Mouse (Mus musculus): Measurements from ENCODE around the gene Lzts2. TPM values are rescaled to one million over a fixed set of nuclear protein-coding genes. Genes with fewer than 3 reads are reported as not detected.
A peak's percentile ranks its signal among the peaks of the same experiment; 100 is the strongest.

The Lzts2 gene
- total RNA-seq, 1 experiment: 31.9 TPM

DNA sequence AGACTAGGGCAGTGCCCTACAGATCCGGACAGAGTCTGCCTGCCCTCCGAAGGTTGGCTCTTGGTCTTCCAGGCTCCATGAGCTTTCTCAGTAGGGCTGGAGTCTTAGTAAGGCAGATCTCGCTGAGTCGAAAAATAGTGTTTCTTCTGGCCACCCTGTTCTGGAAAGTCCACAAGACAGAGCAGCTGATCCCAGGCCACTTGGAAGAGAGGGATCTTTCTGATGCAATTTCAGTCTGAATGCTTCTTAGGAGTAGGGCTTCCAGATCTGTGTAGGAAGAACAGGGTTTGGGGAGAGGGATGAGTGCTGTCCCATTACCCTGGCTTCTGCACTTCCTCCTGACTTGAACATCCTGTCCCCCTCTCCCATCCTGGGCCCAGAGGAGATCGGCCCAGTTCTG, 31.4 kb downstream of the Lzts2 start, which contains the start of gene Pdzd7:
Pdzd7 (minus strand) TSS at position 67 of the 400 bp plus-strand sequence.
- H3K36me3 ChIP-seq (ENCODE audit: control insufficient read depth, insufficient read depth, low read length, poor library complexity, severe bottlenecking): no peaks in the 10 kb centered on the region
- TF ChIP-seq ZNF384 (IDR thresholded peaks at IDR 0.05; ENCODE audit: low read depth, low read length) (no peak), MAFK (IDR thresholded peaks at IDR 0.05; ENCODE audit: insufficient read depth, low read depth, low read length) (no peak)
- in situ Hi-C loops (cut with MboI; ENCODE audit: low sequenced_read_pairs in 2 of 2, unreplicated experiment in 2 of 2): no loop called here
- H3K27ac ChIP-seq (ENCODE audit: insufficient read depth, low read depth, low read length, poor library complexity, severe bottlenecking): no peak within 1 kb of the TSS
- H3K9ac ChIP-seq (ENCODE audit: insufficient read depth, low read depth, low read length, poor library complexity, severe bottlenecking): no peak within 1 kb of the TSS
- H3K4me1 ChIP-seq (ENCODE audit: control insufficient read depth in 2 of 2, insufficient read depth in 2 of 2, low read length in 2 of 2, poor library complexity in 1 of 2): peaks cover 0 to 17% of the 10 kb centered on the region in 2 experiments; a peak in 1 of 4 replicates
- peak within 1 kb of the TSS in 1 of 2 experiments; percentile 55; a peak in 1 of 4 replicates for H3K4me3 ChIP-seq (ENCODE audit: insufficient read depth in 1 of 2, low read depth in 1 of 2, low read length in 2 of 2, poor library complexity in 1 of 2, severe bottlenecking in 1 of 2)
- no peaks in the 10 kb centered on the region for H3K9me3 ChIP-seq (ENCODE audit: control insufficient read depth, insufficient read depth, low read depth, low read length)
- no peak for DNase-seq (ENCODE audit: low read depth, low spot score)

DNA sequence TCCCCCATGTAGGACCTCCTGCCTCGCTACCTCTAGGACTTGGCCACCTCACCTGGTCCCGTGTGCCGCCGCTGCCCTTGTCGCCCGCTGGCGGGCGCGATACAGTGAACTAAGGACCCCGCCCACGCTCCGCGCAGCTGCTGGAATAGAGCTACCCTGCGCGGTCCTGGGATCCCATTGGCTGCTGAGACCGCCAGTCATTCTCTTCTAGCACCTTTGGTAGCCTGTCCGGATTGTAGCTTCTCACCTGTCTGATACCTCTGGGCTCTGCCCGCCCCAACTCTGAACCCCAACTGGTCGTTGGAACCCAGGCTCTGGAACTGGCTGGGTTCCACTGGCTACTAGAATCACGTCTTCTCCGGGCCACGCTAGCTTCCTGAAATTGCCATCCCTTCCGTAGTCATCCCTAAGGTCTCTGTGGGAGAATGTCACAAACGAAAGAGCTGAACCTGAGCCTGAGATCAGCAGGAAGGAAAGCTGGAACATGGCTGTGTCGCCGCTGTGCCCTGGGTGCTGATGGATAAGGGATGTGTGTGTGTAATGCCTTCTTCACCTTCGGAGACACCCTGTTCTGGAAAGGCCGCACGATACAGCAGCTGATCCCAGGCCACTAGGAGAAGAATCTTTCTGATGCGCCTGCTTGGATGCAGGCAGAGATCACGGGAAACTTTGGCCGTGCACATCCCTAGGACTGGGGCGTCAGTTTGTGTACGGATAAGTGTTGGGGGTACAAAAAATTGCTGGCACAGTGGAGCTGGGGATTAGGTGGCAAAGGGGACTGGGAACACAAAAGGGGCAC, 32.5 kb downstream of the Lzts2 start:
- peaks cover 0 to 17% of the 10 kb centered on the region in 2 experiments; a peak in 1 of 4 replicates for H3K4me1 ChIP-seq (ENCODE audit: control insufficient read depth in 2 of 2, insufficient read depth in 2 of 2, low read length in 2 of 2, poor library complexity in 1 of 2)
- H3K4me3 ChIP-seq (ENCODE audit: insufficient read depth in 1 of 2, low read depth in 1 of 2, low read length in 2 of 2, poor library complexity in 1 of 2, severe bottlenecking in 1 of 2): peak overlapping the region; percentile 54 to 55; a peak in 2 of 4 replicates
- no peak overlapping the region for H3K9ac ChIP-seq (ENCODE audit: insufficient read depth, low read depth, low read length, poor library complexity, severe bottlenecking)
- DNase-seq (ENCODE audit: low read depth, low spot score): peak; percentile 83
- TF ChIP-seq HCFC1 (IDR thresholded peaks at IDR 0.05; ENCODE audit: borderline replicate concordance, insufficient read depth, low read length) (no peak), ZNF384 (IDR thresholded peaks at IDR 0.05; ENCODE audit: low read depth, low read length) (no peak), CHD2 (IDR thresholded peaks at IDR 0.05; ENCODE audit: low read depth, low read length) (no peak), MAFK (IDR thresholded peaks at IDR 0.05; ENCODE audit: insufficient read depth, low read depth, low read length) (no peak), ZC3H11A (IDR thresholded peaks at IDR 0.05; ENCODE audit: borderline replicate concordance, low read depth, low read length) (no peak)
- no peak overlapping the region for H3K27ac ChIP-seq (ENCODE audit: insufficient read depth, low read depth, low read length, poor library complexity, severe bottlenecking)
- no peaks in the 10 kb centered on the region for H3K36me3 ChIP-seq (ENCODE audit: control insufficient read depth, insufficient read depth, low read length, poor library complexity, severe bottlenecking)
- H3K9me3 ChIP-seq (ENCODE audit: control insufficient read depth, insufficient read depth, low read depth, low read length): no peaks in the 10 kb centered on the region
- in situ Hi-C loops (cut with MboI; ENCODE audit: low sequenced_read_pairs in 2 of 2, unreplicated experiment in 2 of 2): no loop called here

DNA sequence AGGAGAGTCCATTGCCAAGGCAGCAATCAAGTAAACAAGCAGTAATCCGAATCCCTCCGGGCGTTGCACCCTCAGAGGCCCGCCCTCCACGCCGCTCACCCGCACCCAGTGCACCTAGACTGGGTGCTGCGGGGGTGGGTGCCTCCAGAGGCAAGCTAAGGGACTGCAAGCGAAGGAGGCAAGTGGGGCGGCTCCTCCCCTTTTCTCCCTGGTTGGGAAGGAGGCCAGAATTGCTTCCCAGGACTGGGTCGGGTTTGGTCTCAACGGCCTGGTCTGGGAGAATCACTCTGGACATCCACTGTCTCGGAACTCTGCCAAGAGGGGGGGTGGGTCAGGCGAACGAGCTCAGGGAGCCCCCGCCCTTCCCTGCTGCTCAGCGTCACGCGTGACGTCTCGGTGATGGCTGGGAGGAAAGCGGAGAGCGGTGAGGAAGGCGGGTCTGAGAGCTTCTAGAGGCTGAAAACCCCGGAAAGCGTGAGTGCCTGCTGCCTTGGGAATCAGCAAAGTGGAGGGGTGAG, 33.3 kb downstream of the Lzts2 start, which contains the start of gene Sfxn3:
Sfxn3 (plus strand) TSS at position 87 of the 518 bp plus-strand sequence.
- Histone ChIP-seq H3K27ac (ENCODE audit: insufficient read depth, low read depth, low read length, poor library complexity, severe bottlenecking) (no peak within 1 kb of the TSS), H3K36me3 (ENCODE audit: control insufficient read depth, insufficient read depth, low read length, poor library complexity, severe bottlenecking) (no peaks in the 10 kb centered on the region), H3K4me1 (ENCODE audit: control insufficient read depth in 2 of 2, insufficient read depth in 2 of 2, low read length in 2 of 2, poor library complexity in 1 of 2) (peaks cover 0 to 17% of the 10 kb centered on the region in 2 experiments; a peak in 1 of 4 replicates), H3K4me3 (ENCODE audit: insufficient read depth in 1 of 2, low read depth in 1 of 2, low read length in 2 of 2, poor library complexity in 1 of 2, severe bottlenecking in 1 of 2) (peak within 1 kb of the TSS; percentile 54 to 55), H3K9ac (ENCODE audit: insufficient read depth, low read depth, low read length, poor library complexity, severe bottlenecking) (peak within 1 kb of the TSS; percentile 57), H3K9me3 (ENCODE audit: control insufficient read depth, insufficient read depth, low read depth, low read length) (no peaks in the 10 kb centered on the region)
- no peak for TF ChIP-seq ZC3H11A (IDR thresholded peaks at IDR 0.05; ENCODE audit: borderline replicate concordance, low read depth, low read length)
- peak; percentile 85 for DNase-seq (ENCODE audit: low read depth, low spot score)
- in situ Hi-C loops (cut with MboI; ENCODE audit: low sequenced_read_pairs in 2 of 2, unreplicated experiment in 2 of 2): no loop called here

DNA sequence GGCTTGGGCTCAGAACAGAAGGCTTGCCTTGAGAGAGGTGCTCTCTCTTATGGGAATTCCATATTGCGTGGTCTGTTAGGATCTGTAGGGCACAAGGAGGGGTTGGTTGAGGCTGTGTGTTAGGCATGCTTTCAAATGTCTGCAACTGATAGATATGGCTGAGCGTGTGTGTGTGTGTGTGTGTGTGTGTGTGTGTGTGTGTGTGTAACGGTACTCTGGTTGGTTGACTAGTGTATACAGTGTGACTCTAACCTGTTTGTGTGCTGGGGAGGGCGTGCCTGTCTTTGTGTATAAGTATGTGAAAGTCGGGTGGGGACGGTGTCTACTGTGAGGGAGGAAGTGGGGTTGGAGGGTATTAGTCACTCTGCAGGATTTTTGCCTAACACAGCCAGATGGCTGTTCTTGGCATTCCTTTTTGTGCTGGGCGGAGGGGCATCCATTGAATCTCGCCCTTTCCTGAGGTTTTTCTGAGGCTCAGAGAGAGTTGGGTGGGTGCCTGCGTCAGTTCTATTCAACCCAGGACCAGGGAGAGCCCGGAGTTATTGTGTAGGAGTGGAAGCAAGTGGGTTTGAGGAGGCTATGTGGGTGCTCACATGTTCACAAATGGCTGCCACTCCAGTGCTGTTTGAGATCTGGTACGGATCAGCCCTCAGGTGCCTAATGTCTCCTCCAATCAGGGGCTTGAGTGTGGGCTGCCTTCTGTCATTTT, 33.9 kb downstream of the Lzts2 start:
- in situ Hi-C loops (cut with MboI; ENCODE audit: low sequenced_read_pairs in 2 of 2, unreplicated experiment in 2 of 2): no loop called here
- Histone ChIP-seq H3K9me3 (ENCODE audit: control insufficient read depth, insufficient read depth, low read depth, low read length) (no peaks in the 10 kb centered on the region), H3K27ac (ENCODE audit: insufficient read depth, low read depth, low read length, poor library complexity, severe bottlenecking) (no peak overlapping the region), H3K36me3 (ENCODE audit: control insufficient read depth, insufficient read depth, low read length, poor library complexity, severe bottlenecking) (no peaks in the 10 kb centered on the region), H3K9ac (ENCODE audit: insufficient read depth, low read depth, low read length, poor library complexity, severe bottlenecking) (peak overlapping the region; percentile 57; the same call in 1 of the 2 replicates), H3K4me3 (ENCODE audit: insufficient read depth in 1 of 2, low read depth in 1 of 2, low read length in 2 of 2, poor library complexity in 1 of 2, severe bottlenecking in 1 of 2) (peak overlapping the region; percentile 54 to 55), H3K4me1 (ENCODE audit: control insufficient read depth in 2 of 2, insufficient read depth in 2 of 2, low read length in 2 of 2, poor library complexity in 1 of 2) (peaks cover 0 to 17% of the 10 kb centered on the region in 2 experiments; a peak in 1 of 4 replicates)
- no peak for TF ChIP-seq MAFK (IDR thresholded peaks at IDR 0.05; ENCODE audit: insufficient read depth, low read depth, low read length)
- TF ChIP-seq CHD2 (IDR thresholded peaks at IDR 0.05; ENCODE audit: low read depth, low read length): no peak
- TF ChIP-seq ZNF384 (IDR thresholded peaks at IDR 0.05; ENCODE audit: low read depth, low read length): no peak
- TF ChIP-seq HCFC1 (IDR thresholded peaks at IDR 0.05; ENCODE audit: borderline replicate concordance, insufficient read depth, low read length): no peak
- no peak for TF ChIP-seq ZC3H11A (IDR thresholded peaks at IDR 0.05; ENCODE audit: borderline replicate concordance, low read depth, low read length)
- DNase-seq (ENCODE audit: low read depth, low spot score): no peak

Measured in ES-E14 (cell line).